Mouse (Mus musculus) c-Kit-positive CD71-positive TER-119-negative erythroid progenitor cells, embryonic 14.5 days (primary cell): ENCODE measurements around the gene Nxnl1.

ENCODE experiments used
- DNase-seq: peaks from one replicate; pipeline ENCODE4 v3.0.0-alpha.2; 2013; ENCODE audit warnings: low read depth

The Nxnl1 gene

GRCm38 (mm10) chr8:71566501-71566900 lies at the start of gene Nxnl1:
Gene Nxnl1 (minus strand): TSS chr8:71566601.
- DNase-seq: no peak

GRCm38 (mm10) chr8:71613418-71613817 lies 47.0 kb upstream of the Nxnl1 start:
- no peak for DNase-seq

- no peak for DNase-seq
Observed at GRCm38 (mm10) chr8:71612141-71612540, 45.7 kb upstream of the Nxnl1 start.

GRCm38 (mm10) chr8:71610822-71611651 lies 44.6 kb upstream of the Nxnl1 start, which contains the start of gene Colgalt1:
Gene Colgalt1 (plus strand): TSS chr8:71610998.
- DNase-seq: peak; percentile 98

GRCm38 (mm10) chr8:71604021-71604420 lies 37.6 kb upstream of the Nxnl1 start:
- DNase-seq: no peak

- no peak for DNase-seq
Observed at GRCm38 (mm10) chr8:71602666-71603334, 36.4 kb upstream of the Nxnl1 start.

GRCm38 (mm10) chr8:71601939-71602665 lies 35.7 kb upstream of the Nxnl1 start:
- DNase-seq: no peak

GRCm38 (mm10) chr8:71598841-71599240 lies 32.4 kb upstream of the Nxnl1 start:
- no peak for DNase-seq

- DNase-seq: no peak
Observed at GRCm38 (mm10) chr8:71598375-71598774, 32.0 kb upstream of the Nxnl1 start.

- DNase-seq: no peak
Observed at GRCm38 (mm10) chr8:71597451-71597850, 31.1 kb upstream of the Nxnl1 start, which contains the start of gene Fam129c. Gene Fam129c (plus strand): TSS chr8:71597648.

GRCm38 (mm10) chr8:71596798-71597197 lies 30.4 kb upstream of the Nxnl1 start:
- no peak for DNase-seq

GRCm38 (mm10) chr8:71596384-71596783 lies 30.0 kb upstream of the Nxnl1 start:
- no peak for DNase-seq

GRCm38 (mm10) chr8:71595862-71596261 lies 29.5 kb upstream of the Nxnl1 start:
- peak; percentile 69 for DNase-seq

GRCm38 (mm10) chr8:71594324-71594722 lies 27.9 kb upstream of the Nxnl1 start:
- DNase-seq: no peak

- DNase-seq: no peak
Observed at GRCm38 (mm10) chr8:71593556-71594323, 27.3 kb upstream of the Nxnl1 start.

GRCm38 (mm10) chr8:71592374-71593170 lies 26.2 kb upstream of the Nxnl1 start:
- DNase-seq: no peak

GRCm38 (mm10) chr8:71591471-71592373 lies 25.3 kb upstream of the Nxnl1 start, which contains the start of gene Pgls:
Gene Pgls (plus strand): TSS chr8:71592176.
- peak; percentile 88 for DNase-seq

GRCm38 (mm10) chr8:71591017-71591416 lies 24.6 kb upstream of the Nxnl1 start:
- DNase-seq: no peak

- no peak for DNase-seq
Observed at GRCm38 (mm10) chr8:71588762-71589161, 22.4 kb upstream of the Nxnl1 start.

GRCm38 (mm10) chr8:71586891-71587290 lies 20.5 kb upstream of the Nxnl1 start:
- DNase-seq: no peak
